Mouse (Mus musculus): Measurements from ENCODE around the gene Dera. TPM values are rescaled to one million over a fixed set of nuclear protein-coding genes. Genes with fewer than 3 reads are reported as not detected.

The Dera gene
- total RNA-seq (2023): 10 to 100 TPM; 30.8 to 33.9 TPM

GRCm38 (mm10) chr6:137754056-137754856 lies at the start of gene Dera:
Dera (plus strand) TSS chr6:137754546.

DNA sequence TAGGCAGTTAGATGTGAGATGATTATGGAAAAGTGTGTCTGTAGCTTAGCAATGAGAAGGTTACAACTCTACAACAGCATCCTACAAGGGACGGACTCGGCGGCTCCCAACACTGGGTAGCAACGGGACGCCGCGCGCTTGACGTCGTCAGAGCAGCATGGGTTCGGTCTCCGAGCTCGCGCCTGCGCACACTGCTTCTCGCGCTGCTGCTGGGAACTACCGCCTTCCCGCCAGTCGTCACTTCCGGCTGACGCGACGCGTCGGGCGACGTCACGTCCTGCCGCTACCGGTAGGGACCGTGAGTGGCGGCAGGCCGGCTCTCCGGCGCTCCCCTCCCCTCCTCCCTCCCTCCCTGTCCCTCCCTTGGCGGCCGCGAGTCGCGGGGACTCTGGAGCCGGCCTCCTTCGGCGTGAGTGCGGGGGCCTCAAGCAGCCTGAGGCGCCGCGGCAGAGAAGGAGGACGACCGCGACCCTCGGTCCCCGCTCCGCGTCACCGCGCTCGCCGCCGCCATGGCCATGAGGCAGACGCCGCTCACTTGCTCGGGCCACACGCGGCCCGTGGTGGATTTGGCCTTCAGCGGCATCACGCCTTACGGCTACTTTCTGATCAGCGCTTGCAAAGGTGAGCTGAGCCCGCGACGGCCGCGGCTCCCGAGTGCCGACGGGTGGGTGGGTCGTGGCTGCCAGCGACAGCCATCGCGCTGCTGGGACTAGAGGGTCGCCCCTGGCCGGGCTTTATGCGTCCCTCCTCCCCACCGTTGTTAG lies 19.3 kb upstream of the Dera start, which contains the start of gene Strap:
TSS of gene Strap (plus strand) at position 233 of the 764 bp plus-strand sequence.

Other genes with a start within 250 kb of the Dera start
- 1 to 10 TPM in 1 of 2 experiments, under 1 TPM in 1; 0.73 to 2.4 TPM for gene Eps8, start 99.7 kb upstream of the Dera start, total RNA-seq (2023)
- gene Strap, start 19.5 kb upstream of the Dera start, total RNA-seq (2023): 100 to 1,000 TPM; 101 TPM